Mouse (Mus musculus) cerebellum, adult 9-10 months (tissue): Measurements from ENCODE around the gene Dedd.
"Not testable (repeated sequence)": the region's sequence is repeated elsewhere in the genome, so short reads cannot be mapped to it uniquely, and the experiment has no call there.

Experiments
- DNase-seq: peaks from one replicate; pipeline ENCODE4 v3.0.0; 2022

Gene Dedd

GRCm38 (mm10) chr1:171320151-171320550 lies 8.8 kb upstream of the Dedd start:
- peak; percentile 84 for DNase-seq

- DNase-seq = peak; percentile 50
Observed at GRCm38 (mm10) chr1:171321415-171321814, 7.5 kb upstream of the Dedd start.

GRCm38 (mm10) chr1:171322012-171322411 lies 6.9 kb upstream of the Dedd start:
- no peak for DNase-seq

GRCm38 (mm10) chr1:171325571-171325970 lies 3.4 kb upstream of the Dedd start:
- DNase-seq = no peak

GRCm38 (mm10) chr1:171326588-171326987 lies 2.4 kb upstream of the Dedd start:
- DNase-seq = not testable (repeated sequence)

GRCm38 (mm10) chr1:171328244-171328643 lies 701 bp upstream of the Dedd start:
- DNase-seq = no peak

GRCm38 (mm10) chr1:171329433-171330215 lies 679 bp downstream of the Dedd start:
- peak; percentile 71 for DNase-seq

- DNase-seq = peak; percentile 42
Observed at GRCm38 (mm10) chr1:171330216-171330560, 1.2 kb downstream of the Dedd start.

GRCm38 (mm10) chr1:171342262-171343207 lies 13.6 kb downstream of the Dedd start:
- no peak for DNase-seq

- peak; percentile 45 for DNase-seq
Observed at GRCm38 (mm10) chr1:171343922-171344677, 15.2 kb downstream of the Dedd start.

- peak; percentile 53 for DNase-seq
Observed at GRCm38 (mm10) chr1:171344715-171345114, 15.8 kb downstream of the Dedd start.

GRCm38 (mm10) chr1:171345225-171346094 lies 16.5 kb downstream of the Dedd start, which contains the start of the genes Nit1 and Pfdn2:
Gene Nit1 (minus strand): TSS chr1:171345646.
Gene Pfdn2 (plus strand): TSS chr1:171345670.
- peak; percentile 87 for DNase-seq

GRCm38 (mm10) chr1:171346095-171346450 lies 17.1 kb downstream of the Dedd start:
- no peak for DNase-seq

GRCm38 (mm10) chr1:171348665-171349064 lies 19.7 kb downstream of the Dedd start:
- no peak for DNase-seq

GRCm38 (mm10) chr1:171349210-171349609 lies 20.3 kb downstream of the Dedd start:
- DNase-seq = no peak

GRCm38 (mm10) chr1:171355812-171356340 lies 26.9 kb downstream of the Dedd start:
- no peak for DNase-seq

- no peak for DNase-seq
Observed at GRCm38 (mm10) chr1:171356814-171357213, 27.9 kb downstream of the Dedd start.

GRCm38 (mm10) chr1:171358421-171358820 lies 29.5 kb downstream of the Dedd start:
- peak; percentile 69 for DNase-seq

- DNase-seq = no peak
Observed at GRCm38 (mm10) chr1:171360253-171360652, 31.3 kb downstream of the Dedd start.

GRCm38 (mm10) chr1:171360656-171361055 lies 31.7 kb downstream of the Dedd start, which contains the start of gene Klhdc9:
Gene Klhdc9 (minus strand): TSS chr1:171360798.
- peak; percentile 92 for DNase-seq
